Mouse (Mus musculus) cerebellum, adult 9-10 months (tissue): ENCODE data around the gene Ybx3.
A peak's percentile ranks its signal among the peaks of the same experiment; 100 is the strongest.

Source experiments
- DNase-seq: peaks from one replicate; pipeline ENCODE4 v3.0.0; 2022

Ybx3 gene

DNA sequence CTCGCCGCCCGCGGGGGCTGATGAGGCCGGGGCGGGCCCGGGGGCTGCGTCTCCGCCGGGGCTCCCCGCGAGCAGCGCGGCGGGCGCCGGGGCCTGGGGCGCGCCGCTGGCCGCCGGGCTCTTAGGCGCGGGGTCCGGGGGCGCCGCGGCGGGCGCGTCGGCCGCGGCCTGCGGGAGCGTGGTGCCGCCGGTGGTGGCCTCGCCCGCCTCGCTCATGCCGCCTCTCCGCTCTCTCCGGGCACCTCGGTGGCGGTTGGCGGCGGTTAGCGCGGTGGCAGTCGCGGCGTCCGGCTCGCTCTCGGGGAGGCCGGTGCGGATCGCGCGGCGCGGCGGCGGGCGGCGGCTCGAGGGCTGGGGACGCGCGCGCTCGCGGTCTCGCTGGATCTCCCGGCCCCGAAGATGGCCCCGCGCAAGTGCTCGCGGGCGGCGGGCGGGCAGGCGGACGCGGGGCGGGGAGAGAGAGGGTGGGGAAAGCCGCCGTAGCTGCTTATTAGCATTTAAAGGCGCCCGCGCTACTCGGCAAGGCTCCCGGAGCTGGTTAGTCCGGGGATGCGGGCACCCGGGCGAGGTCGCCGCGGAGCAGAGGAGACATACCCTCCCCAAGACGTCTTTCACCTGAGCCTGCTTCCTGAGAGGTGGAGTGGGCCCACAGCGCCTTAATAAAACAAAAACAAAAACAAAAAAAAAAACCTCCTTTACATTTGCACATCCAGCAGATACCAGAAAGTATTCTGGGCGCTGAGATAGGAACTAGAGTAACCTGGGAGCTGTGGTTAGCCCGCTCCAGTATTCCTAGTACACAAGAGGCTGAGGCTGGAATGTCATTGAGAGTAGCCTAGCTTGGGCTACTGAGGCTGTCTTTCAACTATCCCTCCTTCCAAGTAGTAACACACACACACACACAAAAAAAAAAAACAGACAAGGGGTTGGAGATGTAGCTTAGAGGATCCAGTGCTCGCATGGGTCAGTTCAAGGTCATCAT, at the start of gene Ybx3:
Ybx3 (minus strand) TSS at position 437 of the 982 bp plus-strand sequence.
- DNase-seq, result peak; percentile 90

GRCm38 (mm10) chr6:131436626-131437025, 48.4 kb upstream of the Ybx3 start:
- DNase-seq, result no peak

DNA sequence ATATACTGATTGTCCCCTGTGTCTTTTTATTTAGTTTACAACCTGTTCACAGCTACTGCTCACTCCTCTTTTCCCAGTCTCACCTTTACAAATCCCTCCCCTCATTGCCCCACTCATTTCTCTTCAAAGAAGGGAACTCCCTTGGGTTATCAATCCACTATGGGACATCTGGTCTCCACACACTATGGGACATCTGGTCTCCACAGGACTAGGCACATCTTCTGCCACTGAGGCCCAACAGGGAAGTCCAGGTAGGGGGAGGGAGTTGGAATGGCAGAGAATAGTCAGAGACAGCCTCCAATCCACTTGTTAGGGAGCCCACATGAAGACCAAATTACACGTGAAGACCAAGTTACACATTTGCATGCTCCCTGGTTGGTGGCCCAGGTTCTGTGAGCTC, 45.8 kb upstream of the Ybx3 start:
- no peak for DNase-seq

- no peak for DNase-seq
These were observed 45.1 kb upstream of the Ybx3 start for GRCm38 (mm10) chr6:131433153-131434048.

GRCm38 (mm10) chr6:131421572-131421971, 33.3 kb upstream of the Ybx3 start:
- DNase-seq, result peak; percentile 11

DNA sequence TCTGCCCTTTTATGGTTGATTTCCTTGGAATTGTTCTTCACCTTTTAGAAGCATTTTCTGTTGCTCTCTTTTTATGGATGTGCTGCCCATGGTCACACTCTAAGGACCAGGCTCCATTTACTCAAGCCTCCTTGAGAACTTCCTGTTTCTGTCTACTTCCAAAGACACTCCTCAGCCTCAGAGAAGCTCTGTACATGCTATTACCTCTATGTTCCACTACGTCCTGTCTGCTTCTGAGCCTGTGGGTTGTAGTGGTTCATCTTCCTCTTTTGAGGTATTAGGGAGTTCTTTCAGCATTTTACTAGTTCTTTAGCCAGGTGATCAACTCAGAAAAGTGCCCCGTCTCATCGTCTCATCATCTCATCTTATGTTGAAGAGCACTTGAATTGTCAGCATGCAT, 31.3 kb upstream of the Ybx3 start:
- no peak for DNase-seq

GRCm38 (mm10) chr6:131418770-131419169, 30.5 kb upstream of the Ybx3 start:
- DNase-seq, result peak; percentile 51

DNA sequence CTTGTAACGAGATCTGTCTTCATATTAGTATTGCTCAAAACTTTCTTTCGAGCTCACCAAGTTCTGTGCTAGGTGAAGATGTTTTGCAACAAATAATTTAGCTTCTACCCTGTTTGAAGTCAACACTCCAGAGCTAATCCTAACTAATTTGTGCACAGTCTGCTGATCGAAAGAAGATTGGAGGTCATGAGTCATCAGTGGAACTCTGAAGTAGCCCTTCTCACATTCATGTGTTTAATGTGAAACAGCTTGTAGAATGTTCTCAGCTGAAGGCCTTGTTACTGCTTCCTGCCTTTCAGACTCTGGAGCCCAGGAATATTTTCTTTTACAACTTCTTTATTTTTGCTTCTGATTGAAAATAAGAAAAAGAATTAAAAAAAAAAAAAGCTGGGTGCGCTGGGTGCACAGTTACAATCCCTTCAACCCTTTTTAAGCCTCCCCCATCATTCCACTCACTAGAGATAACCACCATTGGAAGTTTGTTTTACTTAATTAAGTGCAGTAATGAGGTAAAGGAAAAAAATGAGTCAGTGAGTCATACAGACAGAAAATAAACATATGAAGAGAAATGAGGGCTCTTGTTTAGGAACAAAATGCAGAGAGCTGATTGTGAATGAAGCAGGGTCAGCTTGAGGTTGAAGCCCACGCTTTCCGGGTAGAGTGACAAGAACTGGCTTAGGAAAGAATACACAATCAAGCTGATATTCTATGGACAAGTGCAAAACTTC, 23.0 kb upstream of the Ybx3 start:
- no peak for DNase-seq

DNA sequence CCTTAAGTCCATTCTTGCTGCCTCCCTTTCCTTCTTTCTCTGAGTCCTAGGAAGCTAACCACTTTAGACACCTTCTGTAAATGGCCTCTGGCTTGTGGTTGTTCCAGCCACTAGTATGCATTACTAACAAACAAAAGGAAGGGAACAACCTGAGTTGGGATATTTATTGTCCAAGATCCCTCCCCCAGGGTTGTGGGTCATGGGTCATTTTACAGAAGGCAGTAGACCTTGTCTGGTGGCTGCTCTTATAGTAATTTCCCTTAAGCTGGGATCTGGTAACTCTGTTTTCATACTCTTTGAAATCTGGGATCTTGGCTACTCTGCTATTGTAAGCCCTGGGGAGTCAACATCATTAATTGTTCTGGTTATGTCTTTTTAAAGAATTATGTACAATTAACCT, 18.7 kb upstream of the Ybx3 start:
- no peak for DNase-seq

DNA sequence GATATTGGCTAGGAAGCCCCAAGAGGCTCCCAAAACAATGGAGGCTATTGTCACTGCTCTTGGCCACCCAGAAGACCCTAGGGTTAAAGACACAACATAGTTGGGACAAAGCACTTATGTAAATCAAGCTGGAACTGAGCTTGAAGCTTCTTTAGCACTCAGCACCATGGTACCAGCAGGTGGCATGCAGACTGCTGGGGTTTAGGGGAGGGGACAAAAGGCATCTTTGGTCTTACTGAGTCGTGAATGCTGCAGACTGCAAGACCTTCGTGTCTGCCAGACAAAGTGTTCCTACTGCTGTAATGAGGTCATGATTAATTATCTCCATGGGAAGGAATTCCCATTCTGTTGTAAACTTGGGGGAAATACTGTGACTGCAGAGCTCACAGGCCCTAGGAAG, 17.6 kb upstream of the Ybx3 start:
- DNase-seq, result no peak

- no peak for DNase-seq
These were observed 16.9 kb upstream of the Ybx3 start for GRCm38 (mm10) chr6:131405174-131405573.

DNA sequence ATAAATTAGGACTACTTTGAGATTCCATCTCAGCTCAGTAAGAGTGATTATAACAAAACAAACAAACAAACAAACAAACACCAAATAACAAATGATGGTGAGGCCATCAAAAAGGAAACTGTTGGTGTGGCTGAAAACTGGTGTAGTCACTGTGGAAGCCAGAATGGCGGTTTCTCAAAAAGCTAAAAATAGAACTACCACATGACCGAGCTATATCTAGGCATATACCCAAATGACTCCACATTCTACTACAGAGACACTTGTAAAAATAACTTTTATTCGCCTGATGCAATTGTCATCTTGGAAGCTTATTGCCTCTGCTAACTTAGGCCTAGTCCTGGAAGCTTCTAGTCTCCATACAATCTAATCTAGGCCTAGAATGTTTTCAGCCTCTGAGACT, 16.0 kb upstream of the Ybx3 start:
- DNase-seq, result no peak

DNA sequence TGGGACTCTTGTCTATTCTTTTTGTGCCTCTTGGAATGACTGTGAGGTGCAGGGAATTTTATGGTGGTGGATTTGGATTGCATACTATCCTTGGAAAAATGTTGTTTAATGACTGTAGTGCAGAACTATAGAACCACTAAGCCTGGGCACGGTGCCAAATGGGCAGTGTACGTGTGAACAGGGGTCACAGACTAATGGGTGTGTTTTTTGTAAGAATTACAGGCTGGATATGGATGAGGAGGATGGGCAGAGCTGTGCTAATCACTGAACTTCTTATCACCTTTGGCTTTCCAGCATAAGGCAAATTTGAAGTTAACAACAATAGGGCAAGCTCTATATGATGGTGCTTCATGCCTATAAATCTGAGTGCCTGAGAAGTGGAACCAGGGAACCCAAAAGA, 14.8 kb upstream of the Ybx3 start:
- DNase-seq, result no peak

- no peak for DNase-seq
These were observed 14.3 kb upstream of the Ybx3 start for GRCm38 (mm10) chr6:131402606-131403005.

GRCm38 (mm10) chr6:131401259-131401658, 13.0 kb upstream of the Ybx3 start:
- DNase-seq, result no peak

DNA sequence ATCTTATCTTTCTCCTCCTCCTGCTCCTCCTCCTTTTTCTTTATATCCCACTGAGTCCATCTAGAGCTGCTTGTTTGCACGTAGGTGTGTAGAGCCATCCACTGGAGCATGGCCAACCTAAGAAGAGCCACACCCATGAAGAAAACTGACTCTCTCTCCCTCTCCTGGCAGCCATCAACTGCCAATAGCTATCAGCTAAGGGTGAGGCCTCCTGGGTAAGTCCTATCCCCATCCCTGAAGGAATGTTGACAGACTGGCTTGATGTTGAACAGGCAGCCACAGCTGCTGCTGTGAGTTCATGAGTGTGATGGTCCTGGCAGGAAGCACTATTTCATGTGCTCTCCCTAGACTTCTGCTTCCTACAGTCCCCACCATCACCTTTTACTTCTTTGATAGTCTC, 8.4 kb upstream of the Ybx3 start:
- no peak for DNase-seq

- no peak for DNase-seq
These were observed 5.8 kb upstream of the Ybx3 start for GRCm38 (mm10) chr6:131393873-131394660.

- DNase-seq, result peak; percentile 66
These were observed 846 bp downstream of the Ybx3 start for GRCm38 (mm10) chr6:131387221-131388039.

DNA sequence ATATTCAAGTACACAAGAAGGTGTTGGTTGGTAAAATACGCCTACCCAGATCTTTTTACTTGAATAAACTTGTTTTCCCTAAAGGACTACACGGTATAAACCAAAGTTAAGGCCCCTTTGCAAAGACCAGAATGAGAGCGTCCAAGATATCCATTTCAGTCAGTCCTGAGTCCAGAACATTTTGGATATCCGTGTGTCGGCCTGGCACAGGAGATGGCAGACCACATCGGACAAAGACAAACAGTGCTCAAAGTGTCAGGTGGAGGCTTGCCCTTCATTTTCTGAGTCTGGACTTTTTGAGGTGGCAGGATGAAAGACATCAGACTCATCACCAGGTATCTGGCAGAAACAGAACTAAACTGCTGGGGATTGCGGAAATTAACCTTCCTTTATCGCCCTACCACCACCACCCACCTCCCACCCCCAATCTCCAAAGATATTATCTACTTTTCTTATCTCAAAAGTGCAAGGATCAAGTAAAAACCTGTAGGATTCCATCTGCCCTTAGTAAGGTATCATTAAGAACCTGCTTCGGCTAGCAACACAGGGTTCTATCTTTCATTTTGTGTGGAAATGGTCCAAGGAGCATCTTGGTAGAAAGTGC, 1.8 kb downstream of the Ybx3 start:
- no peak for DNase-seq

DNA sequence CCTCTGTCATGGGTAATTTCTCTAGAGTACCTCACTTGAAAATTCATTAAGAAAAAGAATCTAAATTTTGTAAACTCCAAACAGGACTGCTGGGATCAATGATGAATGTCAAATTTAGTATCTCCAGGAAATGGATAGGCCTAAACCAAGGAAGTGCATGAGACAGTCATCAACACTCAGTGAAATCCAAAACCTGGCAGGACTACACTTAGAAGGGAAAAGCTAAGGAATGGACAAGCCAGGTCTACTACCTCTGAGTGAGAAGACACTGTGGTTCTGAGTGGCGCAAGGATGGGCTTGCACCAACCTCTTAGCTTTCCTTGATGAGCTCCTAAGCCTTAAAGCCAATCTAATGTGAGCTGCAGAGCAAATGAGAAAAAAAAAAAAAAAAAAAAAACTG, 2.8 kb downstream of the Ybx3 start:
- no peak for DNase-seq
